In genomic region chr15:31526463-31526862, GRCm38 (mm10) we compare ENCODE assay signal across 24 mouse cellular contexts. TPM values are rescaled to one million over a fixed set of nuclear protein-coding genes. Genes with fewer than 3 reads are reported as not detected.
"Had no signal": no experiment of that assay in that cellular context is flagged by ENCODE, and none has a peak within 500 bp of the region (broad histone marks: within the 10 kb centered on the region; RNA-seq: fewer than 3 reads in every experiment).

No protein-coding gene starts in this region.

- H3K9me3 ChIP-seq: heart, embryonic 10.5 days; heart, embryonic 12.5 days; intestine, embryonic 15.5 days; limb, embryonic 10.5 days; limb, embryonic 12.5 days; liver, embryonic 13.5 days; liver, embryonic 15.5 days had no signal

- H3K36me3 ChIP-seq: hindbrain, embryonic 12.5 days; intestine, embryonic 15.5 days; liver, embryonic 15.5 days had no signal

- ATAC-seq: hindbrain, embryonic 16.5 days; inflammation-experienced regulatory T-cells, adult 6 months; intestine, embryonic 15.5 days; intestine, postnatal 0 days had no signal

- H3K9ac ChIP-seq: heart, embryonic 12.5 days; hindbrain, embryonic 12.5 days; hindbrain, embryonic 14.5 days; intestine, embryonic 15.5 days; limb, embryonic 12.5 days; liver, embryonic 13.5 days; liver, embryonic 15.5 days had no signal

- H3K4me2 ChIP-seq: heart, embryonic 12.5 days; hindbrain, embryonic 12.5 days; hindbrain, embryonic 14.5 days; intestine, embryonic 15.5 days; limb, embryonic 12.5 days; liver, embryonic 13.5 days; liver, embryonic 15.5 days had no signal

- H3K27ac ChIP-seq: gastrocnemius, adult 2 months; heart, embryonic 10.5 days; hindbrain, embryonic 10.5 days; hindbrain, embryonic 12.5 days; hindbrain, embryonic 14.5 days; intestine, embryonic 15.5 days; layer of hippocampus, adult 2 months; left cerebral cortex, adult 2 months; limb, embryonic 10.5 days; limb, embryonic 12.5 days; liver, embryonic 13.5 days; liver, embryonic 15.5 days had no signal

- H3K4me3 ChIP-seq: gastrocnemius, adult 2 months; heart, embryonic 10.5 days; heart, embryonic 12.5 days; hindbrain, embryonic 10.5 days; hindbrain, embryonic 12.5 days; intestine, embryonic 15.5 days; layer of hippocampus, adult 2 months; left cerebral cortex, adult 2 months; limb, embryonic 10.5 days; limb, embryonic 12.5 days; liver, embryonic 13.5 days; liver, embryonic 15.5 days had no signal

- DNase-seq: gastrocnemius, adult 2 months; gastrocnemius, postnatal 10 days; gastrocnemius, postnatal 25 days; heart, adult 18-20 months; heart, postnatal 10 days; heart, postnatal 4 days; kidney, postnatal 10 days; liver; liver, embryonic 13.5 days had no signal

- H3K27me3 ChIP-seq: heart, embryonic 12.5 days; hindbrain, embryonic 12.5 days; intestine, embryonic 15.5 days; limb, embryonic 12.5 days; liver, embryonic 13.5 days; liver, embryonic 15.5 days had no signal

RNA-seq across cellular contexts. Expression of gene Cmbl, which starts 38.7 kb away (rescaled TPM):
- total RNA-seq: granulocyte monocyte progenitor cell, adult 5-6 weeks had no signal
- polyA plus RNA-seq: inflammation-experienced regulatory T-cells, adult 6 months had no signal
